Mouse (Mus musculus) E14TG2a.4 (cell line): ENCODE data around the gene Gpc1.

Experiments
- CTCF ChIP-seq: conservative IDR thresholded peaks from 2 replicates; pipeline ENCODE4 v1.5.1; 2014; ENCODE audit warnings: low read length
- NANOG ChIP-seq: IDR thresholded peaks from 2 replicates; pipeline ENCODE4 v1.6.1; 2014; ENCODE audit warnings: borderline replicate concordance, low read length, mixed read lengths
- POU5F1 ChIP-seq: IDR thresholded peaks from 2 replicates; pipeline ENCODE4 v1.6.1; 2014; ENCODE audit warnings: low read length, borderline replicate concordance

DNA sequence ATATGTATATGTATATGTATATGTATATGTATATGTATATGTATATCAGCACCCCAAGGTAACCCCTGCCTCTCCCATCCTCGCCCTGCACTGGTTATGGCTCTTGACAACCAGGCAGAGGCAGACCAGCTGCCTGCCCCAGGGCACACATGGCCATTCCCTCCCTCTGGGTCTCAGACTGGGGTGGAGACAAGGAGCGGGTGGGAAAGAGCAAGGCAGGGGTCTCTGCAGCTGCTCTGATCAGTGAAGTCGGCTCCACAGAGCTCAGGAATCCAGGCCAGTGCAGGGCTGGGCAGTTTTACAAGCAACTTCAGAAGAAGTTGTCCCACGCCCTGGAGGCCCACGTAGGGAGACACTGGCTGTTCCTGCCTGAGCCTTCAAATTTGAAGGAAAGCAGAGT is 17.1 kb upstream of the Gpc1 start:
- TF ChIP-seq CTCF, result no peak
- TF ChIP-seq NANOG, result no peak
- TF ChIP-seq POU5F1, result no peak
